Mouse (Mus musculus): ENCODE data around the gene Filip1.

Filip1 gene

GRCm38 (mm10) chr9:79983244-79983643 lies 29.4 kb downstream of the Filip1 start:
- no peak for DNase-seq (ENCODE audit: low read depth, low spot score)

- no peak for DNase-seq (ENCODE audit: low read depth, low spot score)
These were observed 33.4 kb downstream of the Filip1 start for GRCm38 (mm10) chr9:79979274-79979673.

GRCm38 (mm10) chr9:79978228-79979024 lies 34.2 kb downstream of the Filip1 start:
- no peak for DNase-seq (ENCODE audit: low read depth, low spot score)

GRCm38 (mm10) chr9:79977549-79977971 lies 35.1 kb downstream of the Filip1 start:
- DNase-seq (ENCODE audit: low read depth, low spot score) = no peak

- DNase-seq (ENCODE audit: low read depth, low spot score) = no peak
These were observed 35.9 kb downstream of the Filip1 start for GRCm38 (mm10) chr9:79976789-79977188.

- DNase-seq (ENCODE audit: low read depth, low spot score) = no peak
These were observed 37.5 kb downstream of the Filip1 start for GRCm38 (mm10) chr9:79975121-79975520.

GRCm38 (mm10) chr9:79973582-79973981 lies 39.1 kb downstream of the Filip1 start:
- DNase-seq (ENCODE audit: low read depth, low spot score) = no peak

GRCm38 (mm10) chr9:79972705-79973104 lies 39.9 kb downstream of the Filip1 start:
- DNase-seq (ENCODE audit: low read depth, low spot score) = no peak

- DNase-seq (ENCODE audit: low read depth, low spot score) = no peak
These were observed 41.0 kb downstream of the Filip1 start for GRCm38 (mm10) chr9:79971619-79972018.

GRCm38 (mm10) chr9:79970659-79971118 lies 42.0 kb downstream of the Filip1 start:
- no peak for DNase-seq (ENCODE audit: low read depth, low spot score)

GRCm38 (mm10) chr9:79969544-79969943 lies 43.1 kb downstream of the Filip1 start:
- no peak for DNase-seq (ENCODE audit: low read depth, low spot score)

- no peak for DNase-seq (ENCODE audit: low read depth, low spot score)
These were observed 45.8 kb downstream of the Filip1 start for GRCm38 (mm10) chr9:79966711-79967487.

- no peak for DNase-seq (ENCODE audit: low read depth, low spot score)
These were observed 46.9 kb downstream of the Filip1 start for GRCm38 (mm10) chr9:79965600-79966392.

- no peak for DNase-seq (ENCODE audit: low read depth, low spot score)
These were observed 47.6 kb downstream of the Filip1 start for GRCm38 (mm10) chr9:79965003-79965402.

GRCm38 (mm10) chr9:79961630-79962285 lies 50.9 kb downstream of the Filip1 start:
- DNase-seq (ENCODE audit: low read depth, low spot score) = no peak

GRCm38 (mm10) chr9:79960453-79960852 lies 52.2 kb downstream of the Filip1 start:
- DNase-seq (ENCODE audit: low read depth, low spot score) = no peak

GRCm38 (mm10) chr9:79958395-79958794 lies 54.3 kb downstream of the Filip1 start:
- no peak for DNase-seq (ENCODE audit: low read depth, low spot score)

GRCm38 (mm10) chr9:79954944-79955343 lies 57.7 kb downstream of the Filip1 start:
- DNase-seq (ENCODE audit: low read depth, low spot score) = no peak

- DNase-seq (ENCODE audit: low read depth, low spot score) = no peak
These were observed 60.7 kb downstream of the Filip1 start for GRCm38 (mm10) chr9:79951984-79952383.

GRCm38 (mm10) chr9:79951339-79951738 lies 61.3 kb downstream of the Filip1 start:
- DNase-seq (ENCODE audit: low read depth, low spot score) = no peak

GRCm38 (mm10) chr9:79950666-79951065 lies 62.0 kb downstream of the Filip1 start:
- DNase-seq (ENCODE audit: low read depth, low spot score) = no peak
